Mouse (Mus musculus) left cerebral cortex, postnatal 36 days (tissue): ENCODE measurements around the gene Gm5662. TPM values are rescaled to one million over a fixed set of nuclear protein-coding genes. Genes with fewer than 3 reads are reported as not detected.
"Not testable (repeated sequence)": the region's sequence is repeated elsewhere in the genome, so short reads cannot be mapped to it uniquely, and the experiment has no call there.

Experiments
- DNase-seq, 2 experiments: peaks; one replicate each; pipeline ENCODE4 v3.0.0; 2021 to 2022; ENCODE audit warnings: low spot score in 2 of 2, mixed read lengths in 1 of 2
- intact Hi-C: fragments of 180-260 bp; cut with DNase I; formaldehyde crosslinking; loops from one replicate; pipeline ENCODE4 v1.15.1; 2025
- total RNA-seq, 2 experiments: library from RNA; stranded (reverse); gene quantifications; 2 replicates each; pipeline ENCODE4 v1.2.3; 2021

The Gm5662 gene
- total RNA-seq, result not detected

GRCm38 (mm10) chr12:88274400-88274799, at the start of gene Gm5662:
Gm5662 (minus strand) TSS chr12:88274500.
- DNase-seq, intact Hi-C loops: not testable (repeated sequence)

- intact Hi-C loops, DNase-seq: not testable (repeated sequence)
These were observed 49.6 kb upstream of the Gm5662 start, which contains the start of gene Gm5039 for GRCm38 (mm10) chr12:88323926-88324325. Gm5039 (minus strand) TSS chr12:88324026.

GRCm38 (mm10) chr12:88314556-88314955, 40.3 kb upstream of the Gm5662 start:
- DNase-seq, result no peak
- intact Hi-C loops, result no loop called here

- DNase-seq, intact Hi-C loops: not testable (repeated sequence)
These were observed 22.9 kb upstream of the Gm5662 start for GRCm38 (mm10) chr12:88297171-88297570.

- intact Hi-C loops, DNase-seq: not testable (repeated sequence)
These were observed 18.8 kb upstream of the Gm5662 start for GRCm38 (mm10) chr12:88293082-88293481.

GRCm38 (mm10) chr12:88285224-88285623, 10.9 kb upstream of the Gm5662 start:
- intact Hi-C loops, result not testable (repeated sequence)

GRCm38 (mm10) chr12:88257241-88257640, 17.1 kb downstream of the Gm5662 start:
- no peak for DNase-seq
- intact Hi-C loops, result no loop called here

More at GRCm38 (mm10) chr12:88285224-88285623, 10.9 kb upstream of the Gm5662 start:
- not testable (repeated sequence) for DNase-seq

- intact Hi-C loops, DNase-seq: not testable (repeated sequence)
These were observed 18.4 kb downstream of the Gm5662 start for GRCm38 (mm10) chr12:88255917-88256316.

GRCm38 (mm10) chr12:88250000-88250399, 24.3 kb downstream of the Gm5662 start, which contains the start of gene Gm8332:
Gm8332 (minus strand) TSS chr12:88250100.
- intact Hi-C loops, DNase-seq: not testable (repeated sequence)

GRCm38 (mm10) chr12:88245786-88246185, 28.5 kb downstream of the Gm5662 start:
- intact Hi-C loops, DNase-seq: not testable (repeated sequence)

GRCm38 (mm10) chr12:88242940-88243339, 31.4 kb downstream of the Gm5662 start:
- intact Hi-C loops, DNase-seq: not testable (repeated sequence)

Other genes with a start within 250 kb of the Gm5662 start
- gene Gm2056, start 247.5 kb downstream of the Gm5662 start, total RNA-seq, result not detected
- not detected for gene Gm16368, start 190.8 kb downstream of the Gm5662 start, total RNA-seq
- gene Gm10436, start 92.4 kb downstream of the Gm5662 start, total RNA-seq, result not detected
- gene Gm8332, start 24.4 kb downstream of the Gm5662 start, total RNA-seq, result not detected
- not detected for gene Gm5039, start 49.5 kb upstream of the Gm5662 start, total RNA-seq
- 10 to 100 TPM; 31.5 to 33.4 TPM for gene Adck1, start 86.1 kb upstream of the Gm5662 start, total RNA-seq